Mouse (Mus musculus) heart, postnatal 0 days (tissue): Measurements from ENCODE around the gene Ndufa11. TPM values are rescaled to one million over a fixed set of nuclear protein-coding genes. Genes with fewer than 3 reads are reported as not detected.

ENCODE experiments used
- ATAC-seq: fragments of 200-750 bp; cut with Nextera tagmentation; 2 replicates; pipeline ENCODE4 v1.8.0; 2017; ENCODE audit warnings: low read depth, moderate number of reproducible peaks, moderate library complexity; ENCODE audit not compliant: insufficient read depth
- DNase-seq: peaks from one replicate; pipeline ENCODE4 v3.0.0-alpha.2; 2016; ENCODE audit warnings: low spot score
- H3K27ac ChIP-seq: fragments of 300-500 bp; sonication (generic); 2 replicates; pipeline ENCODE4 v1.5.1; 2014; ENCODE audit warnings: low read depth, mild to moderate bottlenecking
- H3K27me3 ChIP-seq: fragments of 300-500 bp; sonication (generic); 2 replicates; pipeline ENCODE4 v1.6.1; 2014; ENCODE audit warnings: low read length, mixed read lengths; ENCODE audit not compliant: control insufficient read depth, insufficient read depth
- H3K36me3 ChIP-seq: fragments of 300-500 bp; sonication (generic); replicated peaks from 2 replicates; pipeline ENCODE4 v1.6.1; 2014; ENCODE audit warnings: low read length, mixed read lengths; ENCODE audit not compliant: control insufficient read depth, insufficient read depth
- H3K4me1 ChIP-seq: fragments of 300-500 bp; sonication (generic); 2 replicates; pipeline ENCODE4 v1.6.1; 2014; ENCODE audit warnings: antibody characterized with exemption; ENCODE audit not compliant: control insufficient read depth, insufficient read depth
- H3K4me2 ChIP-seq: fragments of 300-500 bp; sonication (generic); 2 replicates; pipeline ENCODE4 v1.6.1; 2014; ENCODE audit warnings: low read depth, mild to moderate bottlenecking, low read length, moderate library complexity
- H3K4me3 ChIP-seq: fragments of 300-500 bp; sonication (generic); 2 replicates; pipeline ENCODE4 v1.5.1; 2014; ENCODE audit warnings: low read depth, low read length
- H3K9ac ChIP-seq: fragments of 300-500 bp; sonication (generic); replicated peaks from 2 replicates; pipeline ENCODE4 v1.6.1; 2014; ENCODE audit warnings: low read depth, low read length, mixed read lengths
- H3K9me3 ChIP-seq: fragments of 300-500 bp; sonication (generic); replicated peaks from 2 replicates; pipeline ENCODE4 v1.6.1; 2016; ENCODE audit warnings: low read length; ENCODE audit not compliant: control insufficient read depth
- CTCF ChIP-seq: IDR thresholded peaks from 2 replicates; pipeline ENCODE4 v1.5.1; 2016; ENCODE audit warnings: antibody characterized with exemption, control low read depth, low read depth
- EP300 ChIP-seq: IDR thresholded peaks from 2 replicates; pipeline ENCODE4 v1.6.1; 2016; ENCODE audit warnings: antibody characterized with exemption, low read depth
- WGBS: fragments of 180-500 bp; shearing (Covaris S2); extraction: QIAGEN DNeasy Blood & Tissue Kit; methylation state at CpG from one replicate; pipeline ENCODE4 v1.1.7; 2014; 5-methylcytosine and 5-hydroxymethylcytosine counted together
- polyA plus RNA-seq: library from polyadenylated mRNA; unstranded; fragments of >200 nt; fragmentation: Nextera tagmentation; extraction: Ambion mirVana; gene quantifications from 2 replicates; pipeline ENCODE4 v1.2.1, GENCODE M21; 2015
- total RNA-seq: library from RNA; depleted of rRNA; stranded (reverse); fragments of >200 nt; gene quantifications from 2 replicates; pipeline ENCODE4 v1.2.3, GENCODE M21; 2014; ENCODE audit warnings: low replicate concordance

Ndufa11 gene
- total and polyA plus RNA-seq, 2 experiments from 2014 or later = 892 to 1,914 TPM

GRCm38 (mm10) chr17:56686801-56687200, 30.8 kb upstream of the Ndufa11 start:
- TF ChIP-seq EP300 = no peak
- no peak for TF ChIP-seq CTCF
- ATAC-seq (no peak), DNase-seq (no peak)
- 0 out of 2 replicates have a peak, but pooled peaks cover 5% of the 10 kb centered on the region for H3K4me1 ChIP-seq
- H3K36me3 ChIP-seq = peaks cover 37% of the 10 kb centered on the region
- H3K27me3 ChIP-seq = no peaks in the 10 kb centered on the region
- no peak overlapping the region for H3K27ac ChIP-seq
- no peak overlapping the region for H3K4me2 ChIP-seq
- WGBS = 83% methylated on average over 4 of the region's 4 CpGs
- H3K9me3 ChIP-seq = no peaks in the 10 kb centered on the region
- no peak overlapping the region for H3K4me3 ChIP-seq
- no peak overlapping the region for H3K9ac ChIP-seq

DNA sequence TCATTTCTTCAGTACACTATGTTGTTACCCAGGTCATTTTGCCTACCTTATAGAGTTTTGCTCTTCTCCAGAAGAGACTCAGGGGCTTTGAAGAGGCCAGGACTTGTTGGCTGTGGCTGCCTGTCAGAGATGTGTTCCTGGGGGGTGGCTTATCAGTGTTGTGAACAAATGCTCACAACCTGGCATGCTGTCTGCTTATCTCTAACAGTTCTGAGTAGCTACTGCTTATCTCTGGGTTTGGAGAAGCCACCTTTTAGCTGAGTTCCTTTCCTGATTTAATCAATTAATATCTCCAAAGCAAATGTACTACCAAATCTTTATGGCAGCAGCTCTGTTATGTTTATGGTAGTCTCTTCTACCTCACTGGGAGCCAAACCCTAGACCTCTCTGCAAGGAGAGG, 29.5 kb upstream of the Ndufa11 start:
- Histone ChIP-seq H3K4me2 (no peak overlapping the region), H3K9me3 (no peaks in the 10 kb centered on the region), H3K4me3 (no peak overlapping the region), H3K36me3 (peaks cover 46% of the 10 kb centered on the region), H3K4me1 (no peaks in the 10 kb centered on the region), H3K27me3 (no peaks in the 10 kb centered on the region), H3K9ac (peak overlapping the region; percentile 25; the same call in 1 of the 2 replicates), H3K27ac (no peak overlapping the region)
- ATAC-seq (no peak), DNase-seq (no peak)
- TF ChIP-seq CTCF (no peak), EP300 (no peak)

DNA sequence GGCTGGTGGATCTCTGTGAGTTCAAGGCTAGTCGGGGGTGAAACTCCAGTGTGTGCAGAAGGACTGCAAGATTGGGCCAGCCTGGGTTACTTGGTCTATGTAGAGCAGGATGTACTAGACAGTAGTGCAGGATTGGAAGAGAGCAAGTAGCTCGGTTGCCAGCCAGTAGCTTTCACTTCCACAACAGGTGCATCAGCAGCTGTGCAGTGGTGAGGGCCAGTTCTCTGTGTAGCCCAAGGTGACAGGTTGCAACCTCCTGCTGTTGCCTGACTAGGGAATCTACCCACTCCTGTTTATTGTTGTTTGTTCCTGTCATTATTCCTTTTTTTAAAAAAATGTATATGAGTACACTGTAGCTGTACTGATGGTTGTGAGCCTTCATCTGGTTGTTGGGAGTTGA, 28.9 kb upstream of the Ndufa11 start:
- WGBS = 79% methylated on average over 2 of the region's 2 CpGs

GRCm38 (mm10) chr17:56693395-56693794, 24.2 kb upstream of the Ndufa11 start:
- 33% methylated on average over 1 of the region's 1 CpGs for WGBS
- Histone ChIP-seq H3K27ac (no peak overlapping the region), H3K9me3 (no peaks in the 10 kb centered on the region), H3K9ac (no peak overlapping the region), H3K4me3 (no peak overlapping the region), H3K4me1 (peaks cover 11% of the 10 kb centered on the region; the same call in 1 of the 2 replicates), H3K36me3 (peaks cover 55% of the 10 kb centered on the region), H3K4me2 (no peak overlapping the region), H3K27me3 (no peaks in the 10 kb centered on the region)
- no peak for DNase-seq
- ATAC-seq = no peak
- TF ChIP-seq CTCF (no peak), EP300 (no peak)

More for the DNA sequence above, 28.9 kb upstream of the Ndufa11 start:
- Histone ChIP-seq H3K4me1 (peaks cover 6% of the 10 kb centered on the region; the same call in 1 of the 2 replicates), H3K27ac (no peak overlapping the region), H3K36me3 (peaks cover 52% of the 10 kb centered on the region), H3K4me3 (no peak overlapping the region), H3K9me3 (no peaks in the 10 kb centered on the region), H3K4me2 (no peak overlapping the region), H3K27me3 (no peaks in the 10 kb centered on the region), H3K9ac (no peak overlapping the region)
- TF ChIP-seq EP300 (no peak), CTCF (no peak)
- ATAC-seq = no peak
- no peak for DNase-seq

- Histone ChIP-seq H3K4me1 (peaks cover 11% of the 10 kb centered on the region; the same call in 1 of the 2 replicates), H3K9me3 (no peaks in the 10 kb centered on the region), H3K4me2 (no peak overlapping the region), H3K4me3 (no peak overlapping the region), H3K36me3 (peaks cover 60% of the 10 kb centered on the region), H3K27me3 (no peaks in the 10 kb centered on the region), H3K9ac (no peak overlapping the region), H3K27ac (no peak overlapping the region)
- TF ChIP-seq CTCF (peak; percentile 42), EP300 (no peak)
- ATAC-seq = peak; percentile 82
- WGBS = 29% methylated on average over 6 of the region's 6 CpGs
- DNase-seq = peak; percentile 70
Measured at GRCm38 (mm10) chr17:56693851-56694310, 23.7 kb upstream of the Ndufa11 start.

GRCm38 (mm10) chr17:56700451-56700850, 17.1 kb upstream of the Ndufa11 start:
- Histone ChIP-seq H3K9me3 (no peaks in the 10 kb centered on the region), H3K4me1 (no peaks in the 10 kb centered on the region), H3K36me3 (peaks cover 95% of the 10 kb centered on the region), H3K4me3 (no peak overlapping the region), H3K27ac (no peak overlapping the region), H3K27me3 (no peaks in the 10 kb centered on the region), H3K4me2 (no peak overlapping the region), H3K9ac (no peak overlapping the region)
- ATAC-seq (peak; percentile 59), DNase-seq (no peak)
- 56% methylated on average over 2 of the region's 2 CpGs for WGBS
- no peak for TF ChIP-seq CTCF
